Mouse (Mus musculus): ENCODE measurements at regions not wholly inside any gene's neighbourhood (a gene's known extent, or its start where the extent isn't known, plus 50 kb on each side); places are given as distances from the start of the nearest gene placed in this dataset.

GRCm38 (mm10) chrX:13413135-13413534, 52.8 kb upstream of the Nyx start:
- TF ChIP-seq EP300 (IDR thresholded peaks at IDR 0.05) (no peak), CTCF (IDR thresholded peaks at IDR 0.05) (no peak)
